Mouse (Mus musculus) c-Kit-positive CD71-positive TER-119-negative erythroid progenitor cells, embryonic 14.5 days (primary cell): ENCODE measurements around the gene Lrrc7.

ENCODE experiments used
- DNase-seq: peaks from one replicate; pipeline ENCODE4 v3.0.0-alpha.2; 2013; ENCODE audit warnings: low read depth

Lrrc7 gene

GRCm38 (mm10) chr3:158068613-158069263 lies 493.3 kb downstream of the Lrrc7 start:
- no peak for DNase-seq

- DNase-seq, result no peak
Observed at GRCm38 (mm10) chr3:158067916-158068315, 494.1 kb downstream of the Lrrc7 start.

- DNase-seq, result no peak
Observed at GRCm38 (mm10) chr3:158065256-158065655, 496.8 kb downstream of the Lrrc7 start.

- no peak for DNase-seq
Observed at GRCm38 (mm10) chr3:158061811-158062523, 500.1 kb downstream of the Lrrc7 start.

- no peak for DNase-seq
Observed at GRCm38 (mm10) chr3:158060621-158061291, 501.3 kb downstream of the Lrrc7 start.

- DNase-seq, result no peak
Observed at GRCm38 (mm10) chr3:158049508-158049907, 512.5 kb downstream of the Lrrc7 start.

GRCm38 (mm10) chr3:158040755-158041154 lies 521.3 kb downstream of the Lrrc7 start:
- no peak for DNase-seq

- no peak for DNase-seq
Observed at GRCm38 (mm10) chr3:158038106-158038505, 523.9 kb downstream of the Lrrc7 start.

- DNase-seq, result peak; percentile 90
Observed at GRCm38 (mm10) chr3:158036329-158036988, 525.6 kb downstream of the Lrrc7 start, which contains the start of the genes Srsf11 and Lrrc40. Srsf11 (minus strand) TSS chr3:158036639. Lrrc40 (plus strand) TSS chr3:158036662.

- no peak for DNase-seq
Observed at GRCm38 (mm10) chr3:158035866-158036265, 526.2 kb downstream of the Lrrc7 start.
